Mouse (Mus musculus): Measurements from ENCODE around the gene Gpr146. TPM values are rescaled to one million over a fixed set of nuclear protein-coding genes. Genes with fewer than 3 reads are reported as not detected.
A peak's percentile ranks its signal among the peaks of the same experiment; 100 is the strongest.

Gene Gpr146
- polyA plus RNA-seq, 1 experiment from 2014 or later: 1.4 TPM

DNA sequence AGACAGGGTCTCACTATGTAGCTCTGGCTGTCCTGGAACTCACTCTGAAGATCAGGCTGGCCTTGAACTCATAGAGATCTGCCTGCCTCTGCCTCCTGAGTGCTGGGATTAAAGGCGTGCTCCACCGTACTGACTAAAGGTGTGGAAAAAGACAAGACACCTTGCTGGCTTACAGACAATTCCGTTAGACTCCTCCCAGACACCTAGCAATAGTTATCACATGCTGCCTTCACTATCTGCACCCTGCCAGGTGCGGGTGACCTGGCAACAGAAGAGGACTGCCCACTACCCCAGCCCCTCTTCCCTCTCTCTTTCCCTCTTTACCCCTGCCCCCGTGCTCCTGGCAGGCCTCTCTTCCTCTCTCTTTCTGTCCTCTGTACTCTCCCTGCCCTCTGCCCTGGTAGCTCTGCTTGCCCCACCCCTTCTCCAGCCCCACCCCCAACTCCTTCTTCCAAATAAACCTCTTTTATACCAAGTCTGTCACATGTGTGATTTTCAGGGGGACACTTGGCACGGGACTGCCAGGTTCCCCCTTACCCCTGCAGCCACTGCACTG is 3.5 kb upstream of the Gpr146 start:
- peaks cover 24% of the 10 kb centered on the region for H3K4me1 ChIP-seq
- 86% methylated on average over 6 of the region's 6 CpGs for WGBS

DNA sequence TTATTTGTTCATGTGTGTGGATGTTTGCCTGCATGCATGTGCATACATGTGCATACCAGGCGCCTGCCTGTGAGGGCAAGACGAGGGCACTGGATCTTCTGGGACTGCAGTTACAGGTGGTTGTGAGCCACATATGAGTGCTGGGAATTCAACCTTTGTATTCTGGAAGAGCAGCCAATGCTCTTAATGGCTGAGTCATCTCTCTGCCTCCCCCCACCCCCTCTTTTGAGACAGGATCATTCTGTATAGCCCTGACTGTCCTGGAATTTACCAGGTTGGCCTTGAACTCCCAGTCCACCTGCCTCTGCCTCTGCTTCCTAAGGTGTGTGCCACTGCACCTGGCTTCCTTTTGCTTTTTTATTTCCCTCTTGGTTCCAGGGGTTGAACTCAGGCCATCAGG is 2.7 kb upstream of the Gpr146 start:
- Histone ChIP-seq H3K4me3 (replicated peaks) (no peak overlapping the region), H3K27me3 (0 out of 2 replicates have a peak, but pooled peaks cover 4% of the 10 kb centered on the region), H3K9me3 (no peaks in the 10 kb centered on the region), H3K36me3 (replicated peaks) (no peaks in the 10 kb centered on the region), H3K4me2 (no peak overlapping the region), H3K9ac (no peak overlapping the region), H3K27ac (no peak overlapping the region), H3K4me1 (peaks cover 28% of the 10 kb centered on the region)
- WGBS: 88% methylated on average over 2 of the region's 2 CpGs
- no peak for ATAC-seq (ENCODE audit: low FRiP score)

More for the DNA sequence above, 3.5 kb upstream of the Gpr146 start:
- no peaks in the 10 kb centered on the region for H3K9me3 ChIP-seq
- H3K4me2 ChIP-seq: no peak overlapping the region
- no peak for ATAC-seq (ENCODE audit: low FRiP score)
- no peak overlapping the region for H3K9ac ChIP-seq
- H3K27ac ChIP-seq: no peak overlapping the region
- H3K4me3 ChIP-seq (replicated peaks): no peak overlapping the region
- 0 out of 2 replicates have a peak, but pooled peaks cover 4% of the 10 kb centered on the region for H3K27me3 ChIP-seq
- H3K36me3 ChIP-seq (replicated peaks): no peaks in the 10 kb centered on the region

- Histone ChIP-seq H3K4me3 (replicated peaks) (no peak overlapping the region), H3K4me2 (no peak overlapping the region), H3K4me1 (peaks cover 13% of the 10 kb centered on the region), H3K9me3 (no peaks in the 10 kb centered on the region), H3K36me3 (replicated peaks) (no peaks in the 10 kb centered on the region; the same call in 1 of the 2 replicates), H3K9ac (no peak overlapping the region), H3K27ac (no peak overlapping the region), H3K27me3 (peaks cover 7% of the 10 kb centered on the region; the same call in 1 of the 2 replicates)
- 90% methylated on average over 7 of the region's 7 CpGs for WGBS
- ATAC-seq (ENCODE audit: low FRiP score): no peak
Observed at GRCm38 (mm10) chr5:139378271-139378556, 717 bp downstream of the Gpr146 start.

- peaks cover 13% of the 10 kb centered on the region for H3K4me1 ChIP-seq
- ATAC-seq (ENCODE audit: low FRiP score): no peak
- 63% methylated on average over 21 of the region's 21 CpGs for WGBS
Observed at GRCm38 (mm10) chr5:139378986-139379629, 1.6 kb downstream of the Gpr146 start.

DNA sequence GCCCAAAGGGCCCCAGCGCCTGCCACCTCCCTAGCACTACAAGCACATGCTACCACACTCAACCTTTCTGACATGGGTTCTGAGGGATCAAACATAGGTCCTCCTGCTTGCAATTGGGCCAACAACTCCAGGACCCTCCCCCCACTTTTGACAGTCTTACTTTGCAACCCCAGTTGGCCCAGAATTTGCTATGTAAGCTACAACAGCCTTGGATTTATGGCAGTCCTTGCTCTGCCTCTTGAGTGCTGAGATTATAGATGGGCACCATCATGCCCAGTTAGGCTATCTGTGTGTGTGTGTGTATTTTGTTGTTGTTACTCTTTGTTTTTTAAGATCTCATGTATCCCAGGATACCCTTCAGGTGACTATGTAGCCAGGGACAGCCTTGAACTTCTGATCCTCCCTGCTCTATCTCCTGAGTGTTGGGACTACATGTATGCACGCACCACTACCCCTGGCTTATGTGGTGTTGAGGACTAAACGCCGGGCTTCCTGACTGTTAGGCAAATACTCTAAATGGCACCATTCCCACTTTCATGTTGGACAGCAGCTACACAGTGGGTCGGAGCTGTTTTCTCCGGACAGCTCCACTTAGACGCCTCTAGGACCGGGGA is 2.4 kb downstream of the Gpr146 start:
- H3K36me3 ChIP-seq (replicated peaks): no peaks in the 10 kb centered on the region; the same call in 1 of the 2 replicates

More at GRCm38 (mm10) chr5:139378986-139379629, 1.6 kb downstream of the Gpr146 start:
- Histone ChIP-seq H3K9ac (no peak overlapping the region), H3K4me2 (no peak overlapping the region), H3K36me3 (replicated peaks) (no peaks in the 10 kb centered on the region; the same call in 1 of the 2 replicates), H3K4me3 (replicated peaks) (no peak overlapping the region), H3K9me3 (no peaks in the 10 kb centered on the region), H3K27me3 (peaks cover 7% of the 10 kb centered on the region; the same call in 1 of the 2 replicates), H3K27ac (no peak overlapping the region)

GRCm38 (mm10) chr5:139380385-139381248 is 3.1 kb downstream of the Gpr146 start:
- no peaks in the 10 kb centered on the region; the same call in 1 of the 2 replicates for H3K36me3 ChIP-seq (replicated peaks)
- 2% methylated on average over 67 of the region's 73 CpGs for WGBS
- no peaks in the 10 kb centered on the region for H3K9me3 ChIP-seq
- peak overlapping the region; percentile 63 for H3K4me3 ChIP-seq (replicated peaks)
- H3K9ac ChIP-seq: peak overlapping the region; percentile 69
- H3K27ac ChIP-seq: 0 out of 2 replicates have a peak overlapping the region, but pooled peaks have one; percentile 32
- peak overlapping the region; percentile 92 for H3K4me2 ChIP-seq
- H3K27me3 ChIP-seq: peaks cover 7% of the 10 kb centered on the region; the same call in 1 of the 2 replicates
- peak; percentile 84 for ATAC-seq (ENCODE audit: low FRiP score)
- peaks cover 17% of the 10 kb centered on the region for H3K4me1 ChIP-seq

More for the DNA sequence above, 2.4 kb downstream of the Gpr146 start:
- Histone ChIP-seq H3K27me3 (peaks cover 7% of the 10 kb centered on the region; the same call in 1 of the 2 replicates), H3K4me2 (peak overlapping the region; percentile 92), H3K4me3 (replicated peaks) (peak overlapping the region; percentile 63), H3K9me3 (no peaks in the 10 kb centered on the region), H3K9ac (0 out of 2 replicates have a peak overlapping the region, but pooled peaks have one; percentile 69), H3K27ac (peak overlapping the region; percentile 66), H3K4me1 (peaks cover 16% of the 10 kb centered on the region)
- 25% methylated on average over 8 of the region's 8 CpGs for WGBS
- no peak for ATAC-seq (ENCODE audit: low FRiP score)

GRCm38 (mm10) chr5:139381586-139382513 is 4.4 kb downstream of the Gpr146 start:
- peak overlapping the region; percentile 42; the same call in 1 of the 2 replicates for H3K27ac ChIP-seq
- H3K4me2 ChIP-seq: no peak overlapping the region
- H3K4me3 ChIP-seq (replicated peaks): no peak overlapping the region
- H3K27me3 ChIP-seq: peaks cover 7% of the 10 kb centered on the region; the same call in 1 of the 2 replicates
- H3K9ac ChIP-seq: no peak overlapping the region
- no peak for ATAC-seq (ENCODE audit: low FRiP score)
- no peaks in the 10 kb centered on the region; the same call in 1 of the 2 replicates for H3K36me3 ChIP-seq (replicated peaks)
- WGBS: 85% methylated on average over 18 of the region's 18 CpGs
- H3K9me3 ChIP-seq: no peaks in the 10 kb centered on the region
- peaks cover 17% of the 10 kb centered on the region for H3K4me1 ChIP-seq

DNA sequence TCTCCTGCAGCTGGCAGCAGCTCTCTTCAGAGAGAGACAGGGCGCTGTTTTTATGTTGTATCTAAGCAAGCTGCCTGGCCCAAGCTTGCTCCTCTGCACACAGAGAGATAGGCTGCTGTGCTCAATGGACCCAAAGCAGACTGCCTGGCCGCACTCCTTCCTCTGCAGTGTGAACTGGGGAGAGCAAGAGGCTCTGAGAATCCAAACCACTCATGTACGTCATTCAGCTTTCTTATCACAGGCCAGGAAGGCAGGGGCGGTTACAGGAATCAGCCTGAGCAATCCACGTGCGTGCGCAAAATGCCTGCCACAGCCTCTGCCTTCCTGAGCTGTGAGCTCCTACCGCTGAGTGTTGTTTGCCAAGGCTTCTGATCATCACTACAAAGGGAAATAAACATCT is 5.3 kb downstream of the Gpr146 start:
- Histone ChIP-seq H3K4me1 (peaks cover 17% of the 10 kb centered on the region), H3K9ac (peak overlapping the region; percentile 12; the same call in 1 of the 2 replicates)

DNA sequence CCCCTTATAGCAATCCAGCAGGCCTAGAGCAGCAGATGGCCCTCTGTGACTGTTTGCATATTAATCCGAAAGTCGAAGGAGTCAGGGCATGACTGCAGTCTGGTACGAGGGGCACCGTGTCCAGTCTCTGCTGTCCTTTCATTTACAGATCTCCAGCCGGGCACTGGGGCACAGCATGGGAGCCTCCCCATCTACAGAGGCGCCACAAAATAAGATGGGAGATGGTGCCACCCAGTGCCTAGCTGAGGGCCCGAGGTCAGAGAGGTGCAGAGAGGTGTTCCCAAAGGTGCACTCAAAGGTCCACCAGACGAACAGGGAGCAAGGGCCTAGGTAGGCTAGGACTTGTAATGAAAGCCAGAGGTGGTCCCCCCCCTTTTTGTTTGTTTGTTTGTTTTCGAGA is 5.7 kb downstream of the Gpr146 start:
- ATAC-seq (ENCODE audit: low FRiP score): no peak
- H3K27ac ChIP-seq: no peak overlapping the region
- H3K9ac ChIP-seq: no peak overlapping the region
- no peaks in the 10 kb centered on the region; the same call in 1 of the 2 replicates for H3K36me3 ChIP-seq (replicated peaks)
- H3K4me2 ChIP-seq: no peak overlapping the region
- peaks cover 7% of the 10 kb centered on the region; the same call in 1 of the 2 replicates for H3K27me3 ChIP-seq
- WGBS: 91% methylated on average over 9 of the region's 9 CpGs
- peaks cover 17% of the 10 kb centered on the region for H3K4me1 ChIP-seq
- no peaks in the 10 kb centered on the region for H3K9me3 ChIP-seq
- no peak overlapping the region for H3K4me3 ChIP-seq (replicated peaks)

More for the DNA sequence above, 5.3 kb downstream of the Gpr146 start:
- Histone ChIP-seq H3K9me3 (no peaks in the 10 kb centered on the region), H3K36me3 (replicated peaks) (no peaks in the 10 kb centered on the region; the same call in 1 of the 2 replicates), H3K27ac (peak overlapping the region; percentile 42; the same call in 1 of the 2 replicates), H3K27me3 (peaks cover 7% of the 10 kb centered on the region; the same call in 1 of the 2 replicates), H3K4me2 (no peak overlapping the region), H3K4me3 (replicated peaks) (no peak overlapping the region)
- 86% methylated on average over 8 of the region's 8 CpGs for WGBS
- ATAC-seq (ENCODE audit: low FRiP score): no peak

DNA sequence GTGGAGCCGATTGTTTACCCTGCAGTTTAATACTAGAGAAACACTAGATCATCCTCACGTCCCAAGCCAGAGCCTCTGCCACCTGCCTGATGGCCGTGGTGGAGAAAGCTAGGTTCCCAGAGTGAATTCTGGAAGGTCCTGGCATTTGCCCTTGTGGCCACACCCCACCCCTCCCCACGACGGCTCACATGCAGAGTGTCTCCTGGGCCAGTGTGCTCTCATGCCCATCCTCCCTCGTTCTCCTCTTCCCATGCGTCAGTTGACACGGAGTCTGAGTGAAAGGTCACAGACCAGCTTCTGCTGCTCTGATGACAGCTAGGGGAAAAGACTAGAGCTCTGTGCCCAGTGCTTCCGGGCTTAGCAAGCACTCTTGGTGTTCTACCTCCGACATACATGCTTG is 7.0 kb downstream of the Gpr146 start:
- no peak overlapping the region for H3K4me3 ChIP-seq (replicated peaks)
- WGBS: 86% methylated on average over 10 of the region's 10 CpGs
- peaks cover 7% of the 10 kb centered on the region; the same call in 1 of the 2 replicates for H3K27me3 ChIP-seq
- no peak overlapping the region for H3K4me2 ChIP-seq
- H3K9ac ChIP-seq: no peak overlapping the region
- H3K27ac ChIP-seq: no peak overlapping the region
- H3K36me3 ChIP-seq (replicated peaks): no peaks in the 10 kb centered on the region; the same call in 1 of the 2 replicates
- no peak for ATAC-seq (ENCODE audit: low FRiP score)
- peaks cover 15% of the 10 kb centered on the region for H3K4me1 ChIP-seq
- H3K9me3 ChIP-seq: no peaks in the 10 kb centered on the region

DNA sequence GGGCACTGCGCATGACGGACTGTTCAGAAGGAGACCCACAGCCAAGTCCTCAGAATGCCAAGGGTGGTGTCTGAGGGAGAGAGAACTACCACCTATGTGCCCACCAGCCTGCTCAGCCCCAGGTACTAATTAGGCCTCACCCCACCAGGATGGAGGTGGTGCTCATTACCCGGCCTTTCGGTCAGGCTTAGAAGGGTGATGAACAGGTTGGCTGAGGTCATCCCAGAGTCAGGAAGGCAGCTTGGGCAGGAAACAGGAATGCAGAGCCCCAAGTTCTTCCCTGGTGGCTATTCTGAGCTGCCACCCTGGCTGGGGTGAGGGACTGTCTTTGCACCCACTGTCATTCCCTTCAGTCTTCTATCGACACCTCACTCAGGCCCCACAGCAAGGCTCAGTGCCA is 8.6 kb downstream of the Gpr146 start:
- Histone ChIP-seq H3K9ac (no peak overlapping the region), H3K4me1 (peaks cover 9% of the 10 kb centered on the region), H3K27me3 (peaks cover 7% of the 10 kb centered on the region; the same call in 1 of the 2 replicates), H3K4me3 (replicated peaks) (no peak overlapping the region), H3K27ac (no peak overlapping the region), H3K36me3 (replicated peaks) (no peaks in the 10 kb centered on the region; the same call in 1 of the 2 replicates), H3K9me3 (no peaks in the 10 kb centered on the region), H3K4me2 (no peak overlapping the region)
- ATAC-seq (ENCODE audit: low FRiP score): no peak
- 91% methylated on average over 5 of the region's 5 CpGs for WGBS
